Mouse (Mus musculus) central nervous system, embryonic 18 days (tissue): Measurements from ENCODE around the gene Zfp85. TPM values are rescaled to one million over a fixed set of nuclear protein-coding genes. Genes with fewer than 3 reads are reported as not detected.

ENCODE experiments used
- polyA plus RNA-seq: library from polyadenylated mRNA; depleted of rRNA; stranded (reverse); fragments of >200 nt; gene quantifications from 2 replicates; pipeline ENCODE4 v1.2.3, GENCODE M21; 2012; rRNA removed

Zfp85 gene
- polyA plus RNA-seq: 5.5 and 6.1 TPM in 2 replicates

DNA sequence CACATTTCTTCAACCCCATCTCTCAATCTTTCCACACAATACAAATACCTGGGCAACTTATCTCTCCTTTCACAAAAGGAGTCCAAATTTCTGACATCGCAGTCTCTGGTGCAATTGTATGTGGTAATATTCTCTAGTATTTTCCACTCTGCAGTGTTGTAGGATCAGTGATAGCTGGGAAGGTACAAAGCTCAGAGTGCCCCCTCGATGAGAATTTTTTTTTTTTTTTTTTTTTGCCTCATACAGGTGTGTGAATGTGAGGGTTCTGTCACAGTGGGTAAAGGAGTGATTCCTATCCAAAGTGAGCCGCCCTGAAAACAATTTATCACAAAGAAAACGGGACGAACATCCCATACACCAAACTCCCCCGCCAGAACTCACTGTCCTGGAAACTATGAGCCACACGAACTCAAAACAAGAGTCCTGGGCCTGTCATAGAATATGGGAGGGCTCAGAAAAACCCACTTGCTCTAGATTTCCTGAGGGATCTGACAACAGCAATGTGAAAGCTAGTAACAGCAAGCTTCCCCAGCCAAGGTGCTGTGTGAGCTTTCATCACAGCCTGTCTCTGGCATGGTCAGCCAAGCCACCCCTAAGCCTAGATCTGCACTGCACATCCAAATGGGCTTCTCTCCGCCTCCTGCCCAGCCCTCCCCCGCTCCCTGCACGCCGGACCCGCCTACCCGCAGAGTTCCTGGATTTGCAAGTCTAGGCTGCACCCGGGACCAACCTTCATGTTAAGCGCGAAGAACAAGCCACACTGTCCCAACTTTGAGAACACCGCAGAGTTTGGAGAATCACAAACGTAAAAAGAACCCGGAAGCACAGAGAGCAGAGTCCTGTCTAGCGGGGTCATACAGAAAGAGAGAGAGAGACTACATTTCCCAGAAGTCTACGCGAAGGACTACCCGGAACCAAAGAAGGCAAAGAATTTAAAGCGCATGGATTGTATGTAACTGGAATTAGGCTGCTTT, at the start of gene Zfp85:
TSS of gene Zfp85 (minus strand) at position 896 of the 974 bp plus-strand sequence.

DNA sequence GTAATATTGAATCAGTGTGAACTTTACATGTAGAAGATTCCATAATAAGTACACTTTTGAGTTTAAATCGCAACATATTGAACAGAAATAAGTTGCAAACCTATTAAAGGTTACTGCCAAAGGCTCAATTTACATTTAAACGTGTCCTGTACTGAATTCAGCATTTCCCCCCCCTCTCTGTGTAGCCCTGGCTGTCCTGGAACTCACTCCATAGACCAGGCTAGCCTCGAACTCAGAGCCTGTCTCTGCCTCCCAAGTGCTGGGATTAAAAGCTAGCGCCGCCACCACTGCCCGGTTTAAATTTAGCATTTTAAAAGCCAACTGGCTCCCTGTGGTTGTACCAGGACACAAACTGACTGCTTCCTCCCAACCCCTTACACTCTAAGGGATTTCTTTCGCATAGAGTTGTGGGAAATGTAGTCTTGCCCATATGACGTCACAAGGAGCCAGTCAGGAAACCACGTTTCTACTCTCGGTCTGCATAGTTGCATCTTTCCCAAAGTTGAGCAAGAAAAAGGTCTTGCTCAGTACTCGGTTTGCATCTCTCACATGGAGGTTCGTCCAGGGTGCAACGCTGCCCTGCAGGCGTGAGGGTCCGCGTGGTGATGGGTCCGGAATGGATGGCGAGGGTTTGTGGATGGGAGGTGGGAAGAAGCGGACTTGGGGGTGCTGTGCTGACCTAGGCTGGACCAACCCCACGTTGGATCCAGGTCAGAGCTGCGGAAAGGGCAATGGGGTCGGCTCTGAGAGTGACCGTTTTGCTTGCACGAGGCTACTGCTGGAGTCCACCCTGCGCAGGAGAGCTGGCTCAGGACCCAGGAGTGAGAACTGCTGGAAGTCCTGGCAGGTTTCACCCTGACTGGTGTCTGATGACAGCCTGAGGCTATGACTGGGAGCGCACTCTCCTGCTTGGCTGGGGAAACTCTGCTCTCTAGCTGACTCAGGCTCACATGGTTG, 24.5 kb upstream of the Zfp85 start, which contains the start of gene Zfp493:
TSS of gene Zfp493 (plus strand) at position 429 of the 957 bp plus-strand sequence.

DNA sequence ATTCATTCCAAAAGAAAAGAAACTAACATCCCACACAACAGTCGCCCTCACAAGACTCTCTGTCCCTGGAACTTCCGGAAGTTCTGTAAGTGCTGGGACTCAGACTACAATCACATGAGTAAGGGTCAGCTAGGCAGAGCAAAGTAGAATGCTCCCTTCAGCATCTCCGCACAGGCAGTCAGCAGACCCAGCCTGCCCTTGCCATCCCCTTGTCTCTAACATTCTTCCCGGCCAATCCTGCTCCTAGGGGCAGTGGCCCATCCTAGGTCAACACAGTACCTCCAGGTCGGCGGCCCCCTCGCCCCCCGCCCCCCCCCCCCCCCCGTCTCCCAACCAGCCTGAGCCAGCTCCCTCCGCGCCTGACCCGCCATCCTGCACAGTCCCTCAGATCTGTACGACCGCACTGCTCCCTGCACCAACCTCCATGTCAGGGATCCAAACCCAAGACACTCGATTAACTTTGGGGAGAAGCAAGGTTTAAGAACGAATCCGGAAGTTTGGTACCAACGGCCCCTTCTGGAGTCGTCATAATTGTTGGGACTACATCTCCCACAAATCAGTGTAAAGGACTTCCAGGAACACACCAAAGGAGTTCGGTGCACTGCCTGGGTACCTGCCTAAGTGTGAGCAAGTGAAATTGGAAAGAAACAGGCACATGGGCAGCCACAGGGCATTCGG, 26.2 kb downstream of the Zfp85 start, which contains the start of gene Zfp65:
TSS of gene Zfp65 (minus strand) at position 533 of the 678 bp plus-strand sequence.

Other genes with a start within 250 kb of the Zfp85 start
- 0.16 TPM in 1 of 2 replicates, not detected in the other for gene Gm26965, start 229.1 kb downstream of the Zfp85 start, polyA plus RNA-seq
- gene Zfp87, start 229.1 kb downstream of the Zfp85 start, polyA plus RNA-seq: 23.2 and 26.7 TPM in 2 replicates
- 8.2 and 8.6 TPM in 2 replicates for gene Zfp748, start 201.4 kb downstream of the Zfp85 start, polyA plus RNA-seq
- 3.9 and 4.2 TPM in 2 replicates for gene Zfp729b, start 145.5 kb downstream of the Zfp85 start, polyA plus RNA-seq
- not detected in 2 replicates for gene Gm49345, start 117.5 kb downstream of the Zfp85 start, polyA plus RNA-seq
- 3.3 and 4.4 TPM in 2 replicates for gene Zfp729a, start 117.4 kb downstream of the Zfp85 start, polyA plus RNA-seq
- gene Zfp738, start 68.2 kb downstream of the Zfp85 start, polyA plus RNA-seq: 10.4 and 11.8 TPM in 2 replicates
- gene Zfp65, start 26.1 kb downstream of the Zfp85 start, polyA plus RNA-seq: 9.0 and 9.1 TPM in 2 replicates
- 3.1 and 3.4 TPM in 2 replicates for gene Zfp493, start 24.5 kb upstream of the Zfp85 start, polyA plus RNA-seq
- 6.7 and 7.0 TPM in 2 replicates for gene Zfp273, start 58.5 kb upstream of the Zfp85 start, polyA plus RNA-seq
- 8.6 and 8.7 TPM in 2 replicates for gene Gm10037, start 75.9 kb upstream of the Zfp85 start, polyA plus RNA-seq
- gene BC048507, start 108.1 kb upstream of the Zfp85 start, polyA plus RNA-seq: 0.25 TPM in 1 of 2 replicates, not detected in the other